Mouse (Mus musculus): ENCODE measurements at regions not wholly inside any gene's neighbourhood (a gene's known extent, or its start where the extent isn't known, plus 50 kb on each side); places are given as distances from the start of the nearest gene placed in this dataset.
A peak's percentile ranks its signal among the peaks of the same experiment; 100 is the strongest.
"Not testable (repeated sequence)": the region's sequence is repeated elsewhere in the genome, so short reads cannot be mapped to it uniquely, and the experiment has no call there.

DNA sequence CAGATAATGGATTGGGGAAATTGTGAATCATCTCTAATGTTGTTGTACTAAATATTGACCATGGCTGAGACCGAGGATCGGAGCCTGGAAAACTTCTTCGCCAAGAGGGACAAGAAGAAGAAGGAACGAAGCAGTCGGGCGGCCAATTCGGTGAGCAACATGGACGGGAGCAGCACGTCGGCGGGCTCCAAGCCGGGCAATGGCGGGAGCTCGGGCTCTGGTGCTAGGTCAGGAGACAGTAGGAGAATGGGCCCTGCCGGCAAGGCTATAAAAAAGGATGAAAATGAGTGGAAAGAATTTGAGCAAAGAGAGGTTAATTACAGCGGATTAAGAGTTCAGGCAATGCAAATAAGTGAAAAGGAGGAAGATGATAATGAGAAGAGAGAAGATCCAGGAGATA, 55.0 kb upstream of the Zfp990 start:
- not testable (repeated sequence) for H3K4me3 ChIP-seq; H3K36me3 ChIP-seq; H3K9me3 ChIP-seq; H3K4me1 ChIP-seq; H3K27ac ChIP-seq; ATAC-seq (ENCODE audit: insufficient number of reproducible peaks, insufficient read depth, low FRiP score, low TSS enrichment); H3K4me2 ChIP-seq (replicated peaks); H3K27me3 ChIP-seq; H3K9ac ChIP-seq
- 91% methylated on average over 16 of the region's 16 CpGs for WGBS

DNA sequence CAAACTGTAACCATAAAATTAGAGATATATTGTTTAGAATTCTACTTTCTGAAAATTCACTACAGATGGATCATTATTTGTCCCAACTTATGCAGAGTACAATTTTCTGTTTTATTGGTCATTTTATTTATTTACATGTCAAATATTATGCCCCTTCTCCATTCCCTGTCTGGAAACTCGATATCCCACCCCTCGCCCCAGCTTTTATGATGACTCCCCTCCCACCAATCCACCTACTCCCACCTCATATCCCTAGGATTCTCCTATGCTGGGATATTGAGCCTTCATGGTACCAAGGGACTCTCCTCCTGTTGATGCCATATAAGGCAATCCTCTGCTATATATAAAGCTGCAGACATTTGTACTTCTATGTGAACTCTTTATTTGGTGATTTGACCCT, 62.0 kb upstream of the Zfp990 start:
- Histone ChIP-seq H3K36me3 (no peaks in the 10 kb centered on the region), H3K27me3 (no peaks in the 10 kb centered on the region), H3K9ac (no peak overlapping the region), H3K4me3 (no peak overlapping the region), H3K27ac (no peak overlapping the region), H3K4me2 (replicated peaks) (no peak overlapping the region), H3K9me3 (peaks cover 16% of the 10 kb centered on the region), H3K4me1 (no peaks in the 10 kb centered on the region)
- no peak for ATAC-seq (ENCODE audit: insufficient number of reproducible peaks, insufficient read depth, low FRiP score, low TSS enrichment)
- WGBS = 85% methylated on average over 2 of the region's 2 CpGs

DNA sequence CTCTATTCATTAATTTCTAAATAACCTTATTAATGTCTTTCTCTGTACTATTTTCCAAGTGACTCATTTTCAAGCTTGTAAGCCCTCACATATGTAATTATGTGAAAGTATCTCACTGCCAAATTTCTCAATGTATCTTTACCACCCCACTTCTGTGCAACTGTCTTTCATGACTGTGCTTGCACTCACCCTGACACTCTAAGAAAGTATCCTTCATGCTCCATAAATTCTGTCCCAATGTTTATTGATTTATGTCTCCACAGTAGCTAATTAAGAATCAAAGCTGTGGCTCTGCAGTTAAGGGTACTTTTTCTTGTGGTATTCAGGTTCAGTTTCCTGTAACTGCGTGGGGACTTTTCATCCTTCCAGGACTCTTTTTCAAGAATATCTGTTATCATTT, 73.8 kb upstream of the Zfp990 start:
- not testable (repeated sequence) for H3K36me3 ChIP-seq; H3K27me3 ChIP-seq; H3K4me3 ChIP-seq; ATAC-seq (ENCODE audit: insufficient number of reproducible peaks, insufficient read depth, low FRiP score, low TSS enrichment); H3K4me1 ChIP-seq; H3K9ac ChIP-seq; H3K27ac ChIP-seq; H3K4me2 ChIP-seq (replicated peaks)
- WGBS = 81% methylated on average over 1 of the region's 1 CpGs
- H3K9me3 ChIP-seq = peaks cover 41% of the 10 kb centered on the region

DNA sequence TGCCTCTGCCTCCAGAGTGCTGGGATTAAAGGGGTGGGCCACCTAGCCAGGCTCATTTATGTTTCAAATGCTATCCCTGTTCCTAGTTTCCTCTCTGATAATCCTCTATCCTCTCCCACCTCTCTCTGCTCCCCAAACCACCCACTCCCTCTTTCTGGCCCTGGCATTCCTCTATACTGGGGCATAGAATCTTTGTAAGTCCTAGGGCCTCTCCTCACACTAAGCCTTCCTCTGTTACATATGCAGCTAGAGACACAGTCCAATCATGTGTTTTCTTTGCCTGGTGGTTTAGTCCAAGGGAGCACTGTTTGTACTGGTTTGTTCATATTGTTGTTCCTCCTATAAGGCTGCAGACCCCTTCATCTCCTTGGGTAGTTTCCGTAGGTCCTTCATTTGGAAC, 76.0 kb upstream of the Zfp990 start:
- no peaks in the 10 kb centered on the region for H3K27me3 ChIP-seq
- H3K4me1 ChIP-seq = no peaks in the 10 kb centered on the region
- H3K36me3 ChIP-seq = no peaks in the 10 kb centered on the region
- no peak for ATAC-seq (ENCODE audit: insufficient number of reproducible peaks, insufficient read depth, low FRiP score, low TSS enrichment)
- no peak overlapping the region for H3K27ac ChIP-seq
- no peak overlapping the region for H3K9ac ChIP-seq
- WGBS = 90% methylated on average over 1 of the region's 1 CpGs
- H3K4me2 ChIP-seq (replicated peaks) = no peak overlapping the region
- H3K4me3 ChIP-seq = no peak overlapping the region
- H3K9me3 ChIP-seq = peaks cover 36% of the 10 kb centered on the region

DNA sequence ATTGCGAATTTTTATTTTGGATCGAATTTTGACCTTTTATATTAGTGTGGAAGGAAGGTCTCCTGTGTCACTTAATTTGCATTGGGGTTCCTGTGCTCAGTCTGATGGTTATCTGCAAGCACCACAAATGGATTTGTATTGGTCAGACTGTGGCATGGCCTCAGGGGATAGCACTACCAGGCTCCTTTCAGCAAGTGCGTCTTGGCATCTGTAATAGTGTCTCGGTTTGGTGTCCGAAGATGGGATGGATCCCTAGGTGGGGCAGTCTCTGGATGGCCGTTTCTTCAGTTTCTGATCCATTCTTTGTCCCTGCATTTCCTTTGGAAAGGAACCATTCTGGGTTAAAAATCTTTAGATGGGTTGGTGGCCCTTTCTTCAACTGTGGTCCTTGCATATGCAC, 76.5 kb upstream of the Zfp990 start:
- H3K27me3 ChIP-seq = no peaks in the 10 kb centered on the region
- WGBS = 73% methylated on average over 6 of the region's 6 CpGs
- no peaks in the 10 kb centered on the region for H3K4me1 ChIP-seq
- ATAC-seq (ENCODE audit: insufficient number of reproducible peaks, insufficient read depth, low FRiP score, low TSS enrichment) = no peak
- H3K9me3 ChIP-seq = peaks cover 34% of the 10 kb centered on the region
- H3K9ac ChIP-seq = no peak overlapping the region
- H3K27ac ChIP-seq = no peak overlapping the region
- H3K4me3 ChIP-seq = no peak overlapping the region
- no peak overlapping the region for H3K4me2 ChIP-seq (replicated peaks)
- no peaks in the 10 kb centered on the region for H3K36me3 ChIP-seq

DNA sequence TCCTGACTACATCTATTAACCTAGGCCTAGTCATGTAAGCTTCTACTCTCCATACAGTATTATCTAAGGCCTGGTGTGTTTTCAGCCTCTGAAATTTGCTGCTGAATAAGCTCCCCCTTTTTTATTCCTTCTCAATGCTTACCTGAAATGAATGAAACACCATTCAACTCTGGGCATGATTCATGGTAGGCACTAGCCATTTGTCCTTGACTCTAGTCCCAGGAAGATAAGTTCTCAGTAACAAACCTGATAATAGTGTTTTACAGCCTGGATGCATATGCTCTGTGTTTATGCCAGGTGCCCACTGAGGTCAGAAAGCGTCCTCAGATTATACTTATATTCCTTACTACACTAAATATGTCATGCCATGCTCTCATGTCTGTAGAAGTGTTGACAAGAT, 77.3 kb upstream of the Zfp990 start:
- H3K36me3 ChIP-seq; H3K4me2 ChIP-seq (replicated peaks); H3K9ac ChIP-seq; H3K27me3 ChIP-seq; ATAC-seq (ENCODE audit: insufficient number of reproducible peaks, insufficient read depth, low FRiP score, low TSS enrichment); H3K4me3 ChIP-seq; H3K4me1 ChIP-seq; H3K27ac ChIP-seq: not testable (repeated sequence)
- peaks cover 30% of the 10 kb centered on the region for H3K9me3 ChIP-seq
- 31% methylated on average over 1 of the region's 1 CpGs for WGBS

DNA sequence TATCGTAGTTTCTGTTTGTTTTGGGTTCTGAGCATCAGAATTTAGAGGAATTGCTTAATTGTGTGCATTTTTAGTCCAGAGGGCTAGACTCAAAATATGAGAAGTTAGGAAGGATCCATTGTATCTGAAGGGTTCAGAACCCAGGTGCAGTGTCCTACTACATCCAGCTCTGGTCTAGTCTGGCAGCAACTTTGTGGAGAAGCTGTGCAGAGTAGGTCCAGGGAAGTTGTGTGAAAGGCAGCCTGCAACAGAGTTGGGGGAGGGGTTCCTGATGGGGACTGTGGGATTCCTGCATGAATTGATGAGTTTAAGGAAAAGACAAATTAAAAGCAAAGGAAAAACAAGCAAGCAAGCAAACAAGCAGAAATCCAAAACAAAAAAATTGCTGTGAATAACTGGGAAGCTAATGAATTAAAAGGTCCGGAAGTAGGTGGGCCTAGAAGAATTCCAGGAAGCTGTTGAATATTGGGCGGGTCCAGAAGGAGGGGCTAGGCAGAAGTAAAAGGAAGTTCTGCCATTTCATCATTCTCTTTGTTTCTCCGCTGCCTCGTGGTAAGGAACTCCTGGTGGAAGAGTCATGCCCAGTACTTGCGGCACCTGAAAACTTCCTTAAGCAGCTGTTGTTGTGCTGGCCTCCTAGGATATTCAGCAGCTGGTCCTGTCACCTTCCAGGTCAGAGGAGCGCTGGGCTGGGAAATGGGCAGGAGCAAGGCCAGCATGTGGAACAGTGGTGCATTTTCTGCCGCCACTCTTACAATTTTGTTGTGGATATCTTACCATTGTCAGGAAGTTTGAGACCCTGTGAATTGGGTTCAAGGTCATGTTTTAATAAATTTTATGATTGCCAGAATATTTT, 78.4 kb upstream of the Zfp990 start:
- Histone ChIP-seq H3K27me3 (no peaks in the 10 kb centered on the region), H3K9ac (no peak overlapping the region), H3K4me3 (no peak overlapping the region), H3K27ac (no peak overlapping the region), H3K4me1 (no peaks in the 10 kb centered on the region), H3K36me3 (no peaks in the 10 kb centered on the region), H3K4me2 (replicated peaks) (no peak overlapping the region), H3K9me3 (peaks cover 30% of the 10 kb centered on the region)
- 70% methylated on average over 8 of the region's 8 CpGs for WGBS
- ATAC-seq (ENCODE audit: insufficient number of reproducible peaks, insufficient read depth, low FRiP score, low TSS enrichment) = no peak

DNA sequence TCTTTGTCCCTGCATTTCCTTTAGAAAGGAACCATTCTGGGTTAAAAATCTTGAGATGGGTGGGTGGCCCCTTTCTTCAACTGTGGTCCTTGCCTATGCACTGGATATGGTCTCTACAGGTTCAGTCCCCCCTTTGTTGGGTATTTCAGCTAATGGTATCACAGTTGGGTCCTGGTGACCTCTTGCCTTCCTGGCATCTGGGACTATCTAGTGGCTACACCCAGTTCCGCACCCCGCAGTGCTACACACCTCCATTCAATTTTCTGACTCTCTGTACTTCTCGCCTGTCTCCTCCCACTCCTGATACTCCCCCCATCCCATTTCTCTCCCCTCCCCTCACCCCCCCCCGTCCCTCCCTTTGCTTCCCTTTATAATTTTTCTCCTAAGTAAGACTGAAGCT, 92.7 kb upstream of the Zfp990 start:
- H3K36me3 ChIP-seq; H3K4me1 ChIP-seq; H3K9me3 ChIP-seq; ATAC-seq (ENCODE audit: insufficient number of reproducible peaks, insufficient read depth, low FRiP score, low TSS enrichment); H3K9ac ChIP-seq; H3K4me2 ChIP-seq (replicated peaks); H3K27me3 ChIP-seq; H3K27ac ChIP-seq; H3K4me3 ChIP-seq: not testable (repeated sequence)
- 60% methylated on average over 4 of the region's 4 CpGs for WGBS

DNA sequence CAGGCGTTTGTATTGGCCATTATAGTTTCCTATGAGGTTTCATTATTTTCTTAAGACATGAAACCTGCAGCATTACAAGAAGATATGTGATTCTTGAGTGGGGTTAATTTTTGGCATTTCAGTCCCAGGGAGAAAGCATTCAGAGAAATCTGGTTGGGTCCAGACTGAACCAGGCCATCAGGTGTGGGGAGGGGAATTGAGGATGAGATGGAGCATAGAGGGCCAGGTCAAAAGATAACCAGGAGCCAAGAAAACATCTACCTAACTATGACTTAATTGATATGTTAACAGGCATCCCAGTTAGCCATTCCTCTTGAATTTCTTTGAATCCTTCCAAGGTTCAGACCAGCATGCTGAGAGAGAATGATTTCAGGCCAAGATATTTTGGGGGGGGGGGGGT, 96.2 kb upstream of the Tnfrsf8 start:
- no peaks in the 10 kb centered on the region for H3K27me3 ChIP-seq
- no peaks in the 10 kb centered on the region for H3K36me3 ChIP-seq
- H3K4me3 ChIP-seq = no peak overlapping the region
- H3K4me1 ChIP-seq = no peaks in the 10 kb centered on the region
- H3K27ac ChIP-seq = no peak overlapping the region
- H3K4me2 ChIP-seq (replicated peaks) = no peak overlapping the region
- no peak for ATAC-seq (ENCODE audit: insufficient number of reproducible peaks, insufficient read depth, low FRiP score, low TSS enrichment)
- WGBS = 53% methylated on average over 1 of the region's 1 CpGs
- no peak overlapping the region for H3K9ac ChIP-seq
- H3K9me3 ChIP-seq = no peaks in the 10 kb centered on the region

DNA sequence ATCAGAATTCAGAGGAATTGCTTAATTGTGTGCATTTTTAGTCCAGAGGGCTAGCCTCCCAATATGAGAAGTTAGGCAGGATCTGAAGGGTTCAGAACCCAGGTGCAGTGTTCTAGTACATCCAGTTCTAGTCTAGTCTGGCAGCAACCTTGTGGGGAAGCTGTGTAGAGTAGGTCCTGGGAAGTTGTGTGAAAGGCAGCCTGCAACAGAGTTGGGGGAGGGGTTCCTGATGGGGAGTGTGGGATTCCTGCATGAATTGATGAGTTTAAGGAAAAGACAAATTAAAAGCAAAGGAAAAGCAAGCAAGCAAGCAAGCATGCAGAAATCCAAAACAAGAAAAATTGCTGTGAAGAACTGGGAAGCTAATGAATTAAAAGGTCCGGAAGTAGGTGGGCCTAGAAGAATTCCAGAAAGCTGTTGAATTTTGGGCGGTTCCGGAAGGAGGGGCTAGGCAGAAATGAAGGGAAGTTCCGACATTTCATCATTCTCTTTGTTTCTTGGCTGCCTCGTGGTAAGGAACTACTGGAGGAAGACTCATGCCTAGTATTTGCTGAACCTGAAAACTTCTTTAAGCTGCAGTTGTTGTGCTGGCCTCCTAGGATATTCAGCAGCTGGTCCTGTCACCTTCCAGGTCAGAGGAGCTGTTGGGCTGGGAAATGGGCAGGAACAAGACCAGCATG, 95.0 kb upstream of the Tnfrsf8 start:
- Histone ChIP-seq H3K4me1 (no peaks in the 10 kb centered on the region), H3K9ac (no peak overlapping the region), H3K36me3 (no peaks in the 10 kb centered on the region), H3K27me3 (no peaks in the 10 kb centered on the region), H3K27ac (no peak overlapping the region), H3K4me2 (replicated peaks) (no peak overlapping the region), H3K4me3 (no peak overlapping the region), H3K9me3 (no peaks in the 10 kb centered on the region)
- no peak for ATAC-seq (ENCODE audit: insufficient number of reproducible peaks, insufficient read depth, low FRiP score, low TSS enrichment)
- 75% methylated on average over 5 of the region's 5 CpGs for WGBS

DNA sequence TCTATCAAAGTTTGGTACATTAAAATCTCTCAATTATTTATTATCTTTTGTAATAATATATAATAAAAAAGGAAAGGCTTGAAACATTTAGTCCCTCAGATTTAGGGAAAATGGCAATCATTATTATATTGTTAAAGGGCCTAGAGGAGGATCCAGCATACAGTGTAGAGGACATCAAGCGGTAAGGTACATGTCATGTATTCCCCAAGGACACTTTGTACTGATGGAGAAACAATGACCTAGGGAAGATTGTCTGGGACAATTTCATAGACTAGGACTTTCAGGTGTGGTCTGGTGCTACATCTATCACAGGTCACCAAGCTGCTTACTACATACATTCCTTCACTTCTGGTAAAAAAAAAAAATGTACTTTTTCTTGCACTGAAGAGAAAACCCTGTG, 91.1 kb upstream of the Tnfrsf8 start:
- H3K9ac ChIP-seq; H3K27ac ChIP-seq; H3K4me3 ChIP-seq; H3K4me1 ChIP-seq; H3K9me3 ChIP-seq; H3K4me2 ChIP-seq (replicated peaks); H3K36me3 ChIP-seq; H3K27me3 ChIP-seq: not testable (repeated sequence)
- WGBS = 52% methylated on average over 1 of the region's 1 CpGs
- ATAC-seq (ENCODE audit: insufficient number of reproducible peaks, insufficient read depth, low FRiP score, low TSS enrichment) = peak; percentile 41; the same call in 1 of the 2 replicates

DNA sequence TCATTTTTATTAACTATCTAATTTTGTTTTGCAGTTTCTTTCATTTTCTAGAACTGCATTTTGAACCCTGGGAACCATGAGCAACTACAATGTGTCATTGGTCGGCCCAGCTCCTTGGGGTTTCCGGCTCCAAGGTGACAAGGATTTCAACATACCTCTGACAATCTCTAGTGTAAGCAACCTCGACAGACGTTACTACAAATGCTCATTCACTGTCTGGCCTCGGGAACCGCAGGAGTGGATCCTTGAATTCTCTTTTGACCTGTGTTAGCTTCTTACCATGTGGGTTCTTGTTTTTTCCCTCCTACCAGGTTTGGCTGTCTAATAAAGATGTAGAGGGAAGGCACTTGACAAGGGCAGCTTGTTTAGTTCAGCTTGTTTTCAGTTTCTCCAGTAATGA, 89.3 kb upstream of the Tnfrsf8 start:
- WGBS = 70% methylated on average over 6 of the region's 6 CpGs
- ATAC-seq (ENCODE audit: insufficient number of reproducible peaks, insufficient read depth, low FRiP score, low TSS enrichment); H3K4me2 ChIP-seq (replicated peaks); H3K36me3 ChIP-seq; H3K4me1 ChIP-seq; H3K4me3 ChIP-seq; H3K9me3 ChIP-seq; H3K27me3 ChIP-seq; H3K9ac ChIP-seq; H3K27ac ChIP-seq: not testable (repeated sequence)
